Mouse (Mus musculus) heart, embryonic 14.5 days (tissue): ENCODE data around the gene Rnaseh2c. TPM values are rescaled to one million over a fixed set of nuclear protein-coding genes. Genes with fewer than 3 reads are reported as not detected.

ENCODE experiments used
- ATAC-seq: fragments of 200-750 bp; cut with Nextera tagmentation; 2 replicates; pipeline ENCODE4 v1.8.0; 2017; ENCODE audit warnings: low read depth, moderate TSS enrichment; ENCODE audit not compliant: insufficient number of reproducible peaks, insufficient read depth, low FRiP score
- H3K27ac ChIP-seq, 2 experiments: fragments of 200-500 bp in 1 of 2; fragments of 300-500 bp in 1 of 2; sonication (generic) in 1 of 2; replicated peaks in 1 of 2; 2 replicates each; pipeline ENCODE4 v1.5.1; 2012 to 2014; ENCODE audit warnings: low read depth in 2 of 2, low read length in 2 of 2, control low read depth in 1 of 2, mild to moderate bottlenecking in 1 of 2, mixed read lengths in 1 of 2; ENCODE audit not compliant: control insufficient read depth in 1 of 2, insufficient read depth in 1 of 2
- H3K27me3 ChIP-seq: fragments of 300-500 bp; sonication (generic); 2 replicates; pipeline ENCODE4 v1.6.1; 2014; ENCODE audit warnings: mild to moderate bottlenecking, low read length, control low read depth; ENCODE audit not compliant: control insufficient read depth, insufficient read depth
- H3K36me3 ChIP-seq: fragments of 300-500 bp; sonication (generic); 2 replicates; pipeline ENCODE4 v1.6.1; 2014; ENCODE audit warnings: mild to moderate bottlenecking, control low read depth, low read length, mixed read lengths; ENCODE audit not compliant: control insufficient read depth, insufficient read depth
- H3K4me1 ChIP-seq, 2 experiments: fragments of 200-500 bp in 1 of 2; fragments of 300-500 bp in 1 of 2; sonication (generic) in 1 of 2; 2 replicates each; pipeline ENCODE4 v1.6.1; 2012 to 2014; ENCODE audit warnings: low read length in 2 of 2, control low read depth in 1 of 2, mixed read lengths in 1 of 2; ENCODE audit not compliant: control insufficient read depth in 2 of 2, insufficient read depth in 2 of 2
- H3K4me2 ChIP-seq: fragments of 300-500 bp; sonication (generic); 2 replicates; pipeline ENCODE4 v1.6.1; 2014; ENCODE audit warnings: mild to moderate bottlenecking, low read length
- H3K4me3 ChIP-seq, 2 experiments: fragments of 200-500 bp in 1 of 2; fragments of 300-500 bp in 1 of 2; sonication (generic) in 1 of 2; 2 replicates each; pipeline ENCODE4 v1.5.1; 2012 to 2014; ENCODE audit warnings: low read length in 2 of 2, mild to moderate bottlenecking in 2 of 2, control low read depth in 1 of 2, low read depth in 1 of 2, moderate library complexity in 1 of 2; ENCODE audit not compliant: control insufficient read depth in 1 of 2, insufficient read depth in 1 of 2
- H3K9ac ChIP-seq: fragments of 300-500 bp; sonication (generic); 2 replicates; pipeline ENCODE4 v1.6.1; 2014; ENCODE audit warnings: mild to moderate bottlenecking, low read length
- H3K9me3 ChIP-seq: fragments of 300-500 bp; sonication (generic); 2 replicates; pipeline ENCODE4 v1.6.1; 2016; ENCODE audit warnings: low read length, control low read depth; ENCODE audit not compliant: control insufficient read depth
- WGBS: fragments of 180-500 bp; shearing (Covaris S2); extraction: QIAGEN DNeasy Blood & Tissue Kit; methylation state at CpG from one replicate; pipeline ENCODE4 v1.1.7; 2014; 5-methylcytosine and 5-hydroxymethylcytosine counted together
- polyA plus RNA-seq: library from polyadenylated mRNA; unstranded; fragments of >200 nt; fragmentation: Nextera tagmentation; extraction: Ambion mirVana; gene quantifications from 2 replicates; pipeline ENCODE4 v1.2.1, GENCODE M21; 2014

Rnaseh2c gene
- polyA plus RNA-seq, 1 experiment from 2014 or later = 78.5 TPM

GRCm38 (mm10) chr19:5637069-5638047 is 35.7 kb downstream of the Rnaseh2c start, which contains the start of gene Rela:
Gene Rela (plus strand): TSS chr19:5637483.
- H3K4me2 ChIP-seq = peak within 1 kb of the TSS; percentile 89
- H3K4me1 ChIP-seq = peaks cover 18 to 36% of the 10 kb centered on the region in 2 experiments
- peak; percentile 82 for ATAC-seq
- H3K27ac ChIP-seq = peak within 1 kb of the TSS; percentile 91 to 95
- WGBS = under 1% methylated on average over 93 of the region's 109 CpGs
- H3K4me3 ChIP-seq = peak within 1 kb of the TSS; percentile 69 to 86
- H3K36me3 ChIP-seq = peaks cover 39% of the 10 kb centered on the region
- no peaks in the 10 kb centered on the region for H3K9me3 ChIP-seq
- peak within 1 kb of the TSS; percentile 94 for H3K9ac ChIP-seq
- H3K27me3 ChIP-seq = no peaks in the 10 kb centered on the region

- Histone ChIP-seq H3K4me2 (peak overlapping the region; percentile 89), H3K27ac (peak overlapping the region in 1 of 2 experiments; percentile 95; a peak in 1 of 4 replicates), H3K4me1 (peaks cover 18 to 36% of the 10 kb centered on the region in 2 experiments), H3K9me3 (no peaks in the 10 kb centered on the region), H3K27me3 (no peaks in the 10 kb centered on the region), H3K9ac (peak overlapping the region; percentile 94), H3K36me3 (peaks cover 51% of the 10 kb centered on the region), H3K4me3 (peak overlapping the region; percentile 69 to 86)
- WGBS = 89% methylated on average over 18 of the region's 18 CpGs
- no peak for ATAC-seq
These were observed 36.8 kb downstream of the Rnaseh2c start for GRCm38 (mm10) chr19:5638416-5639005.

- ATAC-seq = no peak
These were observed 38.7 kb downstream of the Rnaseh2c start for GRCm38 (mm10) chr19:5640339-5640738.

GRCm38 (mm10) chr19:5641021-5641420 is 39.3 kb downstream of the Rnaseh2c start:
- H3K27ac ChIP-seq = peak overlapping the region; percentile 12 to 51; a peak in 3 of 4 replicates
- H3K27me3 ChIP-seq = no peaks in the 10 kb centered on the region
- 85% methylated on average over 17 of the region's 17 CpGs for WGBS
- peak overlapping the region; percentile 55; the same call in 1 of the 2 replicates for H3K9ac ChIP-seq
- H3K4me1 ChIP-seq = peaks cover 18 to 36% of the 10 kb centered on the region in 2 experiments
- H3K9me3 ChIP-seq = no peaks in the 10 kb centered on the region
- H3K4me3 ChIP-seq = no peak overlapping the region
- peaks cover 76% of the 10 kb centered on the region for H3K36me3 ChIP-seq
- no peak for ATAC-seq
- no peak overlapping the region for H3K4me2 ChIP-seq

More at GRCm38 (mm10) chr19:5640339-5640738, 38.7 kb downstream of the Rnaseh2c start:
- Histone ChIP-seq H3K27ac (peak overlapping the region; percentile 12 to 51; a peak in 3 of 4 replicates), H3K4me3 (no peak overlapping the region), H3K27me3 (no peaks in the 10 kb centered on the region), H3K4me2 (no peak overlapping the region; the same call in 1 of the 2 replicates), H3K9me3 (no peaks in the 10 kb centered on the region), H3K4me1 (peaks cover 18 to 36% of the 10 kb centered on the region in 2 experiments), H3K36me3 (peaks cover 69% of the 10 kb centered on the region), H3K9ac (peak overlapping the region; percentile 55)
- WGBS = 21% methylated on average over 9 of the region's 9 CpGs

GRCm38 (mm10) chr19:5641641-5642040 is 40.0 kb downstream of the Rnaseh2c start:
- H3K36me3 ChIP-seq = peaks cover 82% of the 10 kb centered on the region
- H3K4me1 ChIP-seq = peaks cover 17 to 33% of the 10 kb centered on the region in 2 experiments
- H3K4me3 ChIP-seq = no peak overlapping the region
- 84% methylated on average over 8 of the region's 8 CpGs for WGBS
- no peaks in the 10 kb centered on the region for H3K9me3 ChIP-seq
- no peak for ATAC-seq
- no peak overlapping the region for H3K4me2 ChIP-seq
- H3K27me3 ChIP-seq = no peaks in the 10 kb centered on the region
- H3K9ac ChIP-seq = no peak overlapping the region
- H3K27ac ChIP-seq = no peak overlapping the region

GRCm38 (mm10) chr19:5645280-5645679 is 43.6 kb downstream of the Rnaseh2c start:
- Histone ChIP-seq H3K36me3 (peaks cover 77% of the 10 kb centered on the region), H3K27me3 (no peaks in the 10 kb centered on the region), H3K9ac (no peak overlapping the region), H3K27ac (no peak overlapping the region), H3K9me3 (no peaks in the 10 kb centered on the region), H3K4me1 (peaks cover 16 to 23% of the 10 kb centered on the region in 2 experiments), H3K4me2 (no peak overlapping the region), H3K4me3 (no peak overlapping the region)
- no peak for ATAC-seq
- 94% methylated on average over 9 of the region's 9 CpGs for WGBS

GRCm38 (mm10) chr19:5646731-5647330 is 45.2 kb downstream of the Rnaseh2c start:
- Histone ChIP-seq H3K27me3 (no peaks in the 10 kb centered on the region), H3K36me3 (peaks cover 77% of the 10 kb centered on the region), H3K9ac (no peak overlapping the region)

More at GRCm38 (mm10) chr19:5646731-5647330, 45.2 kb downstream of the Rnaseh2c start:
- no peak overlapping the region for H3K4me2 ChIP-seq
- whole genome bisulfite sequencing = 89% methylated on average over 8 of the region's 8 CpGs
- H3K9me3 ChIP-seq = no peaks in the 10 kb centered on the region
- peaks cover 13 to 15% of the 10 kb centered on the region in 2 experiments for H3K4me1 ChIP-seq
- no peak for ATAC-seq
- no peak overlapping the region for H3K27ac ChIP-seq
- no peak overlapping the region for H3K4me3 ChIP-seq
